Mouse (Mus musculus) bone marrow, adult 2 months (tissue): ENCODE results near the gene Mgat4d. TPM values are rescaled to one million over a fixed set of nuclear protein-coding genes. Genes with fewer than 3 reads are reported as not detected.
"Not testable (repeated sequence)": the region's sequence is repeated elsewhere in the genome, so short reads cannot be mapped to it uniquely, and the experiment has no call there.

Experiments
- H3K27ac ChIP-seq: fragments of 200-500 bp; 2 replicates; pipeline ENCODE4 v1.5.1; 2012; ENCODE audit warnings: low read depth, mild to moderate bottlenecking, control low read depth, inconsistent platforms, low read length; ENCODE audit not compliant: control insufficient read depth, poor library complexity, insufficient read depth
- H3K4me1 ChIP-seq: fragments of 200-500 bp; 2 replicates; pipeline ENCODE4 v1.6.1; 2011; ENCODE audit warnings: low read length; ENCODE audit not compliant: control insufficient read depth, insufficient read depth
- H3K4me3 ChIP-seq: fragments of 200-500 bp; replicated peaks from 2 replicates; pipeline ENCODE3; 2011; ENCODE audit warnings: mild to moderate bottlenecking, low read depth, low read length, control low read depth; ENCODE audit not compliant: control insufficient read depth
- CTCF ChIP-seq: fragments of 200-500 bp; IDR thresholded peaks from 2 replicates; pipeline ENCODE4 v1.5.1; 2011; ENCODE audit warnings: low read length, control low read depth; ENCODE audit not compliant: control insufficient read depth, insufficient read depth
- POLR2A ChIP-seq: fragments of 200-500 bp; IDR thresholded peaks from 2 replicates; pipeline ENCODE4 v1.6.1; 2011; ENCODE audit warnings: low read depth, mild to moderate bottlenecking, control low read depth, low read length, borderline replicate concordance; ENCODE audit not compliant: control insufficient read depth
- WGBS: fragments of 180-500 bp; shearing (Covaris S2); methylation state at CpG from one replicate; pipeline ENCODE4 v1.1.7; 2018; 5-methylcytosine and 5-hydroxymethylcytosine counted together
- polyA plus RNA-seq: library from polyadenylated mRNA; stranded (reverse); fragments of >200 nt; gene quantifications from 2 replicates; pipeline ENCODE4 v1.2.4, GENCODE M21; 2011; ENCODE audit warnings: low replicate concordance; ENCODE audit not compliant: missing spikeins, insufficient read depth, insufficient read length

Mgat4d gene
- polyA plus RNA-seq, 1 experiment = not detected

- 56% methylated on average over 13 of the region's 13 CpGs for WGBS
- Histone ChIP-seq H3K27ac (peak overlapping the region; percentile 79), H3K4me1 (peaks cover 7% of the 10 kb centered on the region), H3K4me3 (no peak overlapping the region)
- TF ChIP-seq CTCF (no peak), POLR2A (no peak)
These were observed 75.0 kb downstream of the Mgat4d start for GRCm38 (mm10) chr8:83423032-83423825.

DNA sequence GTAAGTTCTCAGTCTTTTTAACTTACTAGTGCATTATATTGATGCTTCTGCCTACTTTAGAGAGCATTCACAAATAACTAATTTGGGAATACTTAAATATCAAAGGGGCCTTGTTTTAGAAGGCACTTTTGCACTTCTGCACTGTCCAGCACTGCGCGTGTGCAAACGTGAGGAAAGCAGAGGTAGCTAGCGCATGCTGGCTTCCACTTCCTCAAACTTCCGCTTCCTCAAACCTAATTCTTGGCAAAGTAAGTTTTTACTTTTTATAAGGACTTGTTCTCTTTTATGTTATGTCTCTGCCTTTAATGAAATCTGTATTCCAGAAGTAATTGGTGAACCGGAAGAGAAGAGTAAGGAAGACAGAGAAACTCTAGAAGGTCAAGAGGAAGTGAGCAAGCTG, 76.9 kb downstream of the Mgat4d start:
- H3K27ac ChIP-seq = no peak overlapping the region
- H3K4me1 ChIP-seq = peaks cover 7% of the 10 kb centered on the region
- H3K4me3 ChIP-seq = no peak overlapping the region
- no peak for TF ChIP-seq POLR2A
- no peak for TF ChIP-seq CTCF
- 64% methylated on average over 6 of the region's 6 CpGs for WGBS

DNA sequence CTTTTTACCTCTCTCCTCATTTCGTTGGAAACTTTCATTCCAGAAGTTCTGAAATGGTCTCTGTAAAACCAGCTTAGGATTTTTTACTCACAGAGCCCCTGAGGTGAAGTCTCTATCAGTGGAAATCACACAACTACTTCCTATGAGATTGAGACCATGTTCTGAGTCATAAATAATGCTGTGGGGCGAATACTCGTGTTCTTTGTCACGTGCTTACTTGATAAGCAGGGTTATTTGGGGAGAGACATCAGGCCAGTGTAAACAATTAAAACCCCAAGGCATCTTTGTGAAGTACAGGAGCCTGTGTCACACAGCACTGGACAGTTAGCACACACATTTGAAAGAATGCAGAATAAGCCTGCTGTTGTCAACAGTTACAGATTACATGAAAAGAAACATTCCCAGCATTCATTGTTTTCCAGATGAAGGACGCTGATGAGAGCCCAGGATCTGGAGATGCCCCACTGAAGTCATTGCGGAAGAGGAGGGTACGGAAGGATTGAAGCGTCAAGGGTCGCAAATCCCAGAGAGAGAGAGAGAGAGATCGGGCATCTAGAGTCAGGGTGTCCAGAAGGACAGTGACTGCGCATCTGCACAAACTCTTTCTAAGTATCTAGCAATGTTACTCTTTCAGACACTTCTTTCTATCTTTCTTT, 78.0 kb downstream of the Mgat4d start:
- no peak overlapping the region for H3K27ac ChIP-seq
- WGBS = 73% methylated on average over 11 of the region's 11 CpGs
- TF ChIP-seq CTCF (no peak), POLR2A (no peak)
- H3K4me3 ChIP-seq = no peak overlapping the region
- peaks cover 7% of the 10 kb centered on the region for H3K4me1 ChIP-seq

GRCm38 (mm10) chr8:83426949-83427348, 78.7 kb downstream of the Mgat4d start:
- Histone ChIP-seq H3K4me3 (no peak overlapping the region), H3K4me1 (peaks cover 5% of the 10 kb centered on the region), H3K27ac (no peak overlapping the region)
- 56% methylated on average over 7 of the region's 7 CpGs for WGBS
- TF ChIP-seq CTCF = no peak
- no peak for TF ChIP-seq POLR2A

- H3K4me1 ChIP-seq, H3K4me3 ChIP-seq: not testable (repeated sequence)
- 0 out of 2 replicates have a peak overlapping the region, but pooled peaks have one; percentile 24 for H3K27ac ChIP-seq
- 71% methylated on average over 3 of the region's 3 CpGs for WGBS
These were observed 80.3 kb downstream of the Mgat4d start for GRCm38 (mm10) chr8:83428621-83429020.

- H3K27ac ChIP-seq = no peak overlapping the region
- peaks cover 2% of the 10 kb centered on the region for H3K4me1 ChIP-seq
These were observed 80.8 kb downstream of the Mgat4d start for GRCm38 (mm10) chr8:83429071-83429524.

More at GRCm38 (mm10) chr8:83429071-83429524, 80.8 kb downstream of the Mgat4d start:
- no peak for TF ChIP-seq CTCF
- TF ChIP-seq POLR2A = no peak
- no peak overlapping the region for H3K4me3 ChIP-seq
- 19% methylated on average over 4 of the region's 4 CpGs for WGBS

Other genes with a start within 250 kb of the Mgat4d start
- gene Tbc1d9, start 183.1 kb upstream of the Mgat4d start, polyA plus RNA-seq = 2.2 and 3.6 TPM in 2 replicates
- not detected in 2 replicates for gene Gm10645, start 182.3 kb upstream of the Mgat4d start, polyA plus RNA-seq
- not detected in 2 replicates for gene Ucp1, start 58.1 kb upstream of the Mgat4d start, polyA plus RNA-seq
- 2.9 and 4.3 TPM in 2 replicates for gene Elmod2, start 16.0 kb upstream of the Mgat4d start, polyA plus RNA-seq
- gene Clgn, start 41.4 kb downstream of the Mgat4d start, polyA plus RNA-seq = 1.1 and 2.6 TPM in 2 replicates
- 34.0 and 51.9 TPM in 2 replicates for gene Scoc, start 109.9 kb downstream of the Mgat4d start, polyA plus RNA-seq
- not detected in 2 replicates for gene Olfr370, start 187.3 kb downstream of the Mgat4d start, polyA plus RNA-seq
- gene Ndufb7, start 218.2 kb downstream of the Mgat4d start, polyA plus RNA-seq = 240 and 480 TPM in 2 replicates